Mouse (Mus musculus): ENCODE measurements at regions not wholly inside any gene's neighbourhood (a gene's known extent, or its start where the extent isn't known, plus 50 kb on each side); places are given as distances from the start of the nearest gene placed in this dataset.

DNA sequence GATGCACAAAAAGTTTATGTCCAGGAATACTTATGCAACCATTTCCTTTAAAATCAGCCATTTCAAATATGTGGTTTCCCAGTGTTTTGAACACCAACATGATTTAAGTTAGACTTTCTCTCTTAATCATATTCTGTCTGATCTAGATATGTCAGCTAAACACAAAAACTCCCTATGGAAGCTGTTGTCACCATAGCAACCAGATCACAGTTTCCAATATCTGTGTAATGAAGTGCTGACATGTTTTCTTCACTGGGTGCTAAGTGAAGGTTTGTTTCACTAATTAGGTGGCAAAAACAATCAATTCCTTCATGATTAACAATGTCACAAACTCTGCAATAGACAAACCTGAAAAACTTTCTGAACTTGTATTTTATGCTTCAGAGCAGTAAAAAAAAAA is 615.9 kb upstream of the Ccng1 start:
- TF ChIP-seq MYOG (IDR thresholded peaks at IDR 0.05; ENCODE audit: control insufficient read depth, extremely low read depth, insufficient read length) (no peak), CEBPB (IDR thresholded peaks at IDR 0.05; ENCODE audit: low read depth) (no peak), FOSL1 (IDR thresholded peaks at IDR 0.05; ENCODE audit: insufficient read depth, low read length, poor library complexity, severe bottlenecking) (no peak), USF1 (IDR thresholded peaks at IDR 0.05; ENCODE audit: low read depth) (no peak)
